Mouse (Mus musculus) adrenal gland (tissue): Measurements from ENCODE around the gene Myrf.
"Not testable (repeated sequence)": the region's sequence is repeated elsewhere in the genome, so short reads cannot be mapped to it uniquely, and the experiment has no call there.

Experiments used
- intact Hi-C: fragments of 180-260 bp; cut with DNase I; formaldehyde crosslinking; loops from one replicate; pipeline ENCODE4 v1.15.1; 2025

Myrf gene

DNA sequence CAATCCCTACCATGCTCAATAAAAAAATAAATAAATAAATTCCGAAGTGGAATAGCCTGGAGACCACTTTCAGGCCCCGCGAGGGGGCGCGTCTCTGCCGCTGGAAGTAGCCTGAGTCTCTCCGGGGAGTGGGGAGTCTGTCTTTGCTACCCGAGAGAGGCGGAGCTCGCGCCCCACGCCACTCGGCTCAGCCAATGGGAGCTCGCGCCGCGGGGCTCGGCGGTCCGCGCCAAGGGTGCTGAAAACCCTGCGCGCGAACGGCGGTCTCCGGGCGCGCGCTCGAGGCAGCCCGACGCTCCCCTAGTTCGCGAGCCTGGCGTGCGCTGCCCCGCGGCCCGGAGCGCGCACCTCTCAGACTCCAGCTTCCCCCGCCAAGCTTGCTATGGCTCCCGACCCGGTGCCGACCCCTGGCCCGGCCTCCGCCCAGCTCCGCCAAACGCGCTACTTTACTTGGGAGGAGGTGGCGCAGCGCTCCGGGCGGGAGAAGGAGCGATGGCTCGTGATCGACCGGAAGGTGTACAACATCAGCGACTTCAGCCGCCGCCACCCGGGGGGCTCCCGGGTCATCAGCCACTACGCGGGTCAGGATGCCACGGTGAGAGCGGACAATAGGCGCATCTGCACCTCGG lies 57.8 kb downstream of the Myrf start, which contains the start of gene Fads1:
Fads1 (plus strand) TSS at position 219 of the 629 bp plus-strand sequence.
- intact Hi-C loops = loop anchor here (2.0 kb wide), 1 partner anchor 82 kb away; the partner anchor contains the start of gene Fads2

DNA sequence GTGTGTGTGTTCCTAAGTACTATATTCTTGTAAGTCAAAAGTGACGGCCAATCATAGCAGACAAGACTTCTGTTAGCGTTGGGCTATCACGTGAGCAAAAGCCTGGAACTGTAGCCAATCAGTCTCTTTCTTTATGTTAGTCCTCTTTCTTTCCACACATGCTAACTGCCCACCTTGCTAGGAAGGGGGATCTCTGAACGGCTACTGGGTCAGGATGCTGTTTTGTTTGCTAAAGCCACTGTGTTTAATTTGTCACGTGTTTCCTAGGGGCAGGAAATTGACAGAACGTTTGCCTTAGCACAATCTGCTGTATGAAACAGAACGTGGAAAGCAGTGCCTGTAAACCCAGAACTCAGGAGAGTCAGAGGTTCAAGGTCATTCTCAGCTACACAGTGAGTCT lies 58.4 kb downstream of the Myrf start:
- intact Hi-C loops = loop anchor here (2.0 kb wide), 1 partner anchor 81 kb away; the partner anchor contains the start of gene Fads2

DNA sequence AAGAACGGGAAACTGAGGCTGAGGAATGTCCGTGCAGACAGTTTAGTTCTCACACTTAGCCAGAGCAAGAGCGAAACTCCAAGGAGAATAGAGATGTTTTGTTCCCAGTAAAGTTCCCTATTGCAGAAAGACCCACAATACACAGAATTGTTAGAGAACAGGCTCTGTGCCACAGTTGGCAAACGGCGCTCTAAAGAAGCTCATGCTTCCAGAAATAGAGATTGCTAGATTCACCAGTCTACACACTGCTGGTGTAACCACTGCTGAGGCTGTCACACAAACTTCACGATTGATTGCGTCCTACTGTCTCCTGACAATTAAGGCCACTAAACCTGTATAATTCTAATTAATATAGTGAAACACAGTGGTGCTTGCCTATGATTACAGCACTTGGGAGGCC lies 59.3 kb downstream of the Myrf start:
- intact Hi-C loops = no loop called here

DNA sequence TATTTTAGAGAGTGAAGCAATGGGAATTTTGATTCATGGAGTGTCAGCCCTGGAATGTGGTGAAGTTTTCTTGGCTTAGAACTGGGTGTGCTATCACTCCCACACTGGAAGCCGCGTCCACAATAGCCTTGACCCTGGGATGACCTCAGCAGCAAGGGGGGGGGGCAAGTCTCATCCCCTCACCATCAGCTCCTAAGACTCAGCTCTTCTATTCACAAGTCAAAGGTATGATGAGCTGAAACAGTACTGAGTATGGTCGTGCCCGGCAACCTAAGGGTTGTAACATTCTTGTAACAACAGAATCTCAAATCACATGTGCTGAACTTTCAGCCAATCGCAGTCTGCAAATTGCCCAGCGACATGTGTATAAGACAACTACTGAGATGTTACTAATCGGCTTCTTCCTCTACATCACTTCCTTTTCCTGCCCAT lies 63.6 kb downstream of the Myrf start:
- intact Hi-C loops = loop anchor here (5.0 kb wide), 1 partner anchor 50 kb away; no protein-coding TSS in a partner anchor

DNA sequence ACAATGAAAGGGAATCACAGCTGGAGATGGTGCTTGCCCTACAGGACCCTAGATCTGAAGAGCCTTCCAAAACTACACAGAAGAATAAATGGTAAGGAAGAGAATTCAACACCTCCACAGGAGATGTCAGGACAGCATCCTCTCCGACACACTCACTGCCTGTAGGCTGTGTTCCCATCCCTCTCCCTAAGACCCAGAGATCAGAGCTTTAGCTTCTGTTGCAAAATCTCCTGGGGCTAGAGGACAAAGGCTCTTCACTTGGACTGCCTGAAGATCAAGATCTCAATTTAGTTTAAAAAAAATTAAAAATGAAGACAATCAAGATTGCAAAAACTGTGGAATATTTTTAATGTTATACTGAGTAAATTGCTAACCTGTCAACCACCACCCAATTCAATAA lies 64.1 kb downstream of the Myrf start:
- intact Hi-C loops = loop anchor here (5.0 kb wide), 1 partner anchor 49 kb away; no protein-coding TSS in a partner anchor

DNA sequence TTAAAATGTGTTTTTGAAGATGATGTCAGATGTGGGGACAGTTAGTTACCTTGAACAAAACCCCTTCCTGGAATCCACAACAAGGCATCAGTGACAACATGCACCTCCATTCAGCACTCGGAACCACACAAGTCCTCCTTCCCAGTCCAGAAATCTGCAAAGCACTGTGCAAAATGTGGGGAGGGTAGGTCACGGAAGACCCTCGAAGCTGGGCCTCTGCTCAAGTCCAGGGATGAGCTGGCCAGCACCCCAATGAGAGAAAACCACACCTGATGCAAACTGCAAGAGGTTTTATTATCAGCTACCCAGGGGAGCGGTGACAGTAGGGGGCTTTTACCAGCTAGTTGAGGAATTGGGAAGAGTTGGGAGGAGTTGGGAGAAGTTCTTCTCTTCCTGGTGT lies 65.6 kb downstream of the Myrf start:
- intact Hi-C loops = loop anchor here (5.0 kb wide), 1 partner anchor 48 kb away; no protein-coding TSS in a partner anchor

DNA sequence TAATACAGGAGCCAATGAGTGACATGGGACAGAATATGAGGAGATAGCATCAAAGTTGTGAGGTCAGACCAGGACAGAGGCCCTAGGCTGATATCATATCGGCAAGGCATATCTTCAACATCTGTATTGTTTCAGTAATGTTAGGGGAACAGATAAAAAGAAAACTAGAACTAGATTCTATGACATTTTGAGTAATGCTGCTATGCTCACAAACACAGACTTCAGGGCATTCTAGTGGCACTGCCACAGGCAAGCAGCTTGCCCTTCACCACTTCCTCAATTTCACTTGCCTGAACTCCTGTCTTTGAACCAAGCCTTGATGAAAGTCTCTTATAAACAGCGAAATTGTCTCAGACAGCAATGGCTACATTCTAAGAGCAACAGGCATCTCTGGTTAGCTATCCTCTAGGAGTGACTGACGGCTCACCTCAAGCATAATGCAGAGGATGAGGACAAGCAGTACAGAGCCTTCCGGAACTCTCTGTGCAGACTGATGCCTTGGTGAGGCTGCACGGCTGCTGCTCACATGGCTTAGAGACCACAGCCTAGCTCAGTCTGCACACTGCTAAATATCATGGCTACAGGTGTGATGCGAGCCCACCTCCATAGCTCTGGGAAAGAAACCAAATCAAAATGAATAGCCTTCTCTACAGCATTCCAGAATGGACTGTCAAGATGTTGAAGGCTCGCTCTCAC lies 66.6 kb downstream of the Myrf start:
- intact Hi-C loops = no loop called here

DNA sequence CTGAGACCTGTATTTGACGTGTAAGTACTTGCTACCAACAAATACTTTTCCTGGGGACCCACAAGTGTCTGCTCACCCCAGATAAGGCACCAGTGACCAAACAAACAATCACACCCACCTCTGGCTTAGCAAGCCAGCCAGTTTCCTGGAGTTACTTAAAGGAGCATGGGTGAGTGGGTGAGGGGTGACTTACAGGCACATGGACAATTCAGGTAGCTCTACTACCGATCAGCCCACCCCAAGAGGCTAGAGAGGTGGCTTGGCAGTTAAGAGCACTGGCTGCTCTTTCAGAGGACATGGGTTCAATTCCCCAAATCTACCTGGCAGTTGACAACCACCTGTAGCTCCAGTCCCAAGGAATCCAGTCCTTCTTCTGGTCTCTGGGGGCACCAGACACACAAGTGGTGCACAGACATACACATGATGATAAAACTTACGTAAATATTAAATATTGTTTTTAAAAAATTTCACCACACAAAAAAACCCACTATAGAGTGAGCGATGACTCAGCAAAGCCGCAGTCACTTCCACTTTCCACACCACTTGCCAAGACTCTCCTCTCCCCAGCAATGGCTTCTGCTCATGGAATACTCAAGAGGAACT lies 67.3 kb downstream of the Myrf start:
- intact Hi-C loops = no loop called here

DNA sequence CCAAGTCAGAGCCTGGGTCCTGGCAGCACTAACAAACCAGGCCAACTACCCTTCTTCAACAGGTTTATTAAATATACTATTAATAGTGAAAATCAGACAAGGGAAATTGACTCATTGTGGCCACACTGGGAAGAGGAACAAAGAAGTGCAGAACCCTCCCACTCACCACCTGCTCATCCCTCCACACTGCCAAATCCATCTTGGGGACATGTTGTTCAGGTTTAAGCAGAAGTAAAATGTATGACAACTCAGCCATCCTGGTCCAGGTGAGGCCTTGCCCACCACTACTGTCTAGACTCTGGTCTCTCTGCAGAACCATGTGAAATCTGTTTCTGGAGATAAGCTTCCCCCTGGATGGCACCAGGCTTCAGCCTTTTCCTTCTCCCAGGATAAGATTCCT lies 68.7 kb downstream of the Myrf start:
- intact Hi-C loops = no loop called here

DNA sequence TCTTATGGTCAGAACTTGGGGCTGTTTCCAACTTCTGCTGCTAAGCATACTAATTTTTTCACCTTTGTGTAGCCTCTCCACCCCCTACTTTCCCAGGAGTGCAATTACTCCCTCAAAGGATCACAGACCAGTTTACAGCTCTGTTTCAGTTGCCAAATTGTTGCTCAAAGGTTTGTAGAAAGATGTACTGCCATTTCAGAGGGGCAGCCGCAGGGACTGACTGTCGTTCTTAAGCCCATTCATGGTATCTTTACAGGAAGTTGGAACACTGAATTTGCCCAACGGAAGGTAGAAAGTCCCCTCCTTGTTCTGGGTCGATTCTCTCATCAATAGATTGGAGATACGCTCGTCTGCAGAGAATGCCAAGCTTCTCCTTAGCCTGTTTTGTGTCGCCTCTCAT lies 69.2 kb downstream of the Myrf start:
- intact Hi-C loops = no loop called here

DNA sequence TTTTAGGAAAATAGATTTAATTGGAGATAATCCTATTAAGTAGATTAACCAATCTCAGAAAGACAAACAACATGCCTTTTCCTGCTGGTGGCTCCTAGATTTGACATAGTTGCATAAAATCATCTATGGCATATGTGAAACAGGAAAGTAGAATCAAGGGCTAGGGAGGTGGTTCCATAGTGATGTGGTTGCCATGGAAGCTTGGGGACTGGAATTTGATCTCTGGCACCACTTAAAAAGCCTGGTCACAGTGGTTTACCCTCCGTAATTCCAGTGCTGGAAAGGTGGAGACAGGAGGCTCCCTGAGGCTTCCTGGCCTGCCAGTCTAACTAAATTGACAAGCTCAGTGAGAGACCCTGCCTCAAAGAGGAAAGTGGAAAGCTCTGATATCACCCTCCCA lies 70.1 kb downstream of the Myrf start:
- intact Hi-C loops = no loop called here

DNA sequence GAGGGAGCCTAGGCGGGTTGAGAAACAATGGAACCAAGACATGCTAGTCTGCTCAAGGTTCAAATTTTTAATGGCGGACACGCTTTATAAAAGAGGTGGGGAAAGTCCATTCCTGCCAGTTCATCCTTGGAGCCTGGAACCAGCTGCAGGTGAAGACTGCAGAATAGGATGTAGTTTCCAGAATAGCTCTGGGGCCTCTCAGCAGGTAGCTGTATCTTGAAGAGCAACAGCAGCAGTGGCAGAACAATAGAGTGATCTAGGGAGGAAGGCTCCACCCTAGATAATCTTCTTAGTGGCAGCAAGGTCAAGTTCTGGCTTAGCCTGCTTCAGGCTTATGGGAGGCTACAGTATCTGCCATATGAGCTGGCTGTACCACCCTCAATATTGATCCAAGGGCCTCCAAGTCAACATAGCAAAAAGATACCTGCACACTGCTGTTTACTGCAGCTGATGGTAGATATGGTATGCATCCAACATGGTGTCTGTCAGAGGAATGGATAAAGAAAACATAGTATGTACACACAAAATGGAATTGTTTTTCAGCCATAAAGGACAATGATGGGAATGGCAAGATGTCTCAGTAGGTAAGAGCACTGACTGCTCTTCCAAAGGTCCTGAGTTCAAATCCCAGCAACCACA lies 70.7 kb downstream of the Myrf start:
- intact Hi-C loops = not testable (repeated sequence)

DNA sequence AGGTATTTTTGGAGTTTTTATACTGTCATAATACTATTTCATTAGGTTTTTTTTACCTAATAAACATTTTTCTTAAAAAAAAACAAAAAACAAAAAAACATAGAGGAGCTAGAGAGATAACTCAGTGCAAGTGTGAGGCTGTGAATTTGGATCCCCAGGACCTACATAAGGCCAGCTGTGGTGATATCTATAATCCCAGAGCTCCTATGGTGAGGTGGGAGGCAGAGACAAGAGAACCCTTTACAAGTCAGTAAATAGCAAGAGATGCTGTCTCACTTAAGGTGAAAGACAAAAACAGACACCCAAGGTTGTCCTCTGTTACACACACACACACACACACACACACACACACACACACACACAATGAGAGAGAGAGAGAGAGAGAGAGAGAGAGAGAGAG lies 71.4 kb downstream of the Myrf start:
- intact Hi-C loops = no loop called here

DNA sequence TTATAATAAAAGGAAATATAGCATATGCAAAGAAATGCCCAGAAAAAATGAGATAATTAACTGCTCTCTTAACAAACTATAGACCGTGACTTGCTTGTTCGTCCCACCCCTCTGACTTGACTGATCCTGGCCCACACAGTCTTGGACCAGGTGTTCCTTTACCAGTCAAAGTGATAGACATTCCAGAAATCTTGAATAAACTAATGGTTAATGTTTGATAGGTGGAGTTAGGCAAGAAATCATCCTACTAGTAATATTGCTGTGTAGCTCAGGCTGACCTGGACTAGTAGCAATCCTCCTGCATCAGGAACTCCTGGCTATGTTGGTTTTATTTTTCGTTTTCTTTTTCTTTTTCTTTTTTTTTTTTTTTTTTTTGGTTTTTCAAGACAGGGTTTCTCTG lies 72.1 kb downstream of the Myrf start:
- intact Hi-C loops = no loop called here

DNA sequence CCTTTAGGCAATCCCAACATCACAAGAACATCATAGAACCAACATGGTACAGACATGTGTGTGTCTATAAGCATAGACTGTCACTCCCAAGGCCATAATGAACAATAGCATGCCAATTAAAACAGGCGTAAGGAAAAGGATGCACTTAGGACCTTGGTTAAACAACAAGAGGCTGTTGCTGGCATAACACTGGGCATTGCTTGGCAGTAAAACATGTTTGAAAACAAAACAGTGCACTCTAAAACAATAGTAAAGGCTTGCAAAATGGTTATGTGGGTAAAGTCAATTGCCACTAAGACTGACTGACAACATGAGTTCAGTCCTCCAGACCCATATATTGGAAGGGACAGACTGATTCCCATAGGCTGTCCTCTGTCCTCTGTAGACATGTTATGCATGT lies 72.6 kb downstream of the Myrf start:
- intact Hi-C loops = no loop called here

DNA sequence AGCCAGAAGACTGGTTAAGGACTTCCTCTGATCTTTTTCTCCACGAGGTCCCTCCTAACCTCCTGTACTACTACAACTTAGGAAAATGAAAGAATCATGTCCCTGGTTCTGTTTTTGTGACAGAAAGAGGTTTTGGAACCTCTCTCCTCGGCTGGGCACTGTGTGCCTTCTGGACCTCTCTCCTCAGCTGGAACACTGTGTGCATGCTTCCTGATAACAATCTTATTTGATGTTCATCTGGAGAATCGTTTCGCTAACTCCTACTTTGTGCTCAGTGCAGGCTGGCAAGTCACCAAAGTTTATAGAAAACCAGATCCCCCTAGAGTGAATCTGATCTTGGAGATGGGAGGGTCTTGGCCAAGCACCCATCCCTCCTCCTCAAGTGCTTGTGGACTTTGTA lies 73.4 kb downstream of the Myrf start:
- intact Hi-C loops = no loop called here

DNA sequence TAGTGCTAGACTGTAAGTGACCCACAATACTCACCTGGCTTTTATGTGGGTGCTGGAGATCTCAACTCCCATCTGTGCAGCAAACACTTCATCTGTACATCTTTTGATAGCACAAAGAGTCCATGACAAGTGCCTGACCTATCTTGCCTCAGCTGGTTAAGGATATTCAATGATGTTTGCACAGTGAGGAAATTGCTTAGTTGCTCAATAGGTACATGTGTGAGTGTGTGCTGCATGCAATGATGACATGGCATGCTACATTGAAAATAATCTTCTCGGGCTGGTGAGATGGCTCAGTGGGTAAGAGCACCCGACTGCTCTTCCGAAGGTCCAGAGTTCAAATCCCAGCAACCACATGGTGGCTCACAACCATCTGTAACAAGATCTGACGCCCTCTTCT lies 74.6 kb downstream of the Myrf start:
- intact Hi-C loops = not testable (repeated sequence)

DNA sequence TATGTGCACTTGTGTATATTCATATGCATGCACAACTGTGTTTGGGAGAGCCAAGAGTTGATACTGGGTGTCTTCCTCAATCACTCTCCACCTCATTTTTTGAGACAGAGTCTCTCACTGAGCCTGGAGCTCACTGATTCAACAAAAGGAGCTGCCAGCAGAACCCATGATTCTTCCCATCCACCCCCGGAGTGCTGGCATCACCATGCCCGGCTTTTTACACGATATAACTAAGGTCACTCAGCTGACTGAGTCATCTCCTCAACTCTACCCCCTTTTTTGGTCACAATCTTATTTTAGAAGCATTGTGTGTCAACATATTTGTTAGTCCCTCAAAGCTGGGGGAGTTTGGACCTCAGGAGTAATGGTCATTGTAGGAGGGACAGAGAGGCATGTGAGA lies 76.7 kb downstream of the Myrf start:
- intact Hi-C loops = no loop called here
